Mouse (Mus musculus): Measurements from ENCODE around the gene Fcrlb. TPM values are rescaled to one million over a fixed set of nuclear protein-coding genes. Genes with fewer than 3 reads are reported as not detected.
"Not testable (repeated sequence)": the region's sequence is repeated elsewhere in the genome, so short reads cannot be mapped to it uniquely, and the experiment has no call there.

The Fcrlb gene
- 0.16 and 0.23 TPM in 2 replicates for polyA plus RNA-seq (2012; rRNA removed)

GRCm38 (mm10) chr1:170912891-170913615 is at the start of gene Fcrlb:
TSS of gene Fcrlb (minus strand) at chr1:170912941.
- H3K27ac ChIP-seq (ENCODE audit: control insufficient read depth, insufficient read depth, low read depth, low read length) = no peak within 1 kb of the TSS
- no peaks in the 10 kb centered on the region for H3K36me3 ChIP-seq (ENCODE audit: control insufficient read depth, insufficient read depth, low read length)
- H3K4me3 ChIP-seq (ENCODE audit: control insufficient read depth, low read depth, low read length) = no peak within 1 kb of the TSS
- H3K4me1 ChIP-seq (ENCODE audit: control insufficient read depth, insufficient read depth, low read length) = peaks cover 8% of the 10 kb centered on the region
- TF ChIP-seq CTCF (IDR thresholded peaks at IDR 0.05; ENCODE audit: control insufficient read depth, insufficient read depth, insufficient replicate concordance, low read depth, low read length) = no peak
- no peak for TF ChIP-seq POLR2A (IDR thresholded peaks at IDR 0.05; ENCODE audit: control insufficient read depth, low read depth, low read length)
- no peaks in the 10 kb centered on the region for H3K27me3 ChIP-seq (ENCODE audit: control insufficient read depth, insufficient read depth, low read length)

- Histone ChIP-seq H3K4me3 (ENCODE audit: control insufficient read depth, low read depth, low read length) (no peak overlapping the region), H3K27me3 (ENCODE audit: control insufficient read depth, insufficient read depth, low read length) (no peaks in the 10 kb centered on the region), H3K27ac (ENCODE audit: control insufficient read depth, insufficient read depth, low read depth, low read length) (no peak overlapping the region), H3K4me1 (ENCODE audit: control insufficient read depth, insufficient read depth, low read length) (no peaks in the 10 kb centered on the region; the same call in 1 of the 2 replicates), H3K36me3 (ENCODE audit: control insufficient read depth, insufficient read depth, low read length) (no peaks in the 10 kb centered on the region)
- no peak for TF ChIP-seq POLR2A (IDR thresholded peaks at IDR 0.05; ENCODE audit: control insufficient read depth, low read depth, low read length)
- TF ChIP-seq CTCF (IDR thresholded peaks at IDR 0.05; ENCODE audit: control insufficient read depth, insufficient read depth, insufficient replicate concordance, low read depth, low read length) = no peak
Measured at GRCm38 (mm10) chr1:170962301-170962700, 49.6 kb upstream of the Fcrlb start.

GRCm38 (mm10) chr1:170961101-170961500 is 48.4 kb upstream of the Fcrlb start:
- Histone ChIP-seq H3K4me3 (ENCODE audit: control insufficient read depth, low read depth, low read length) (no peak overlapping the region), H3K27ac (ENCODE audit: control insufficient read depth, insufficient read depth, low read depth, low read length) (no peak overlapping the region), H3K36me3 (ENCODE audit: control insufficient read depth, insufficient read depth, low read length) (no peaks in the 10 kb centered on the region), H3K4me1 (ENCODE audit: control insufficient read depth, insufficient read depth, low read length) (no peaks in the 10 kb centered on the region; the same call in 1 of the 2 replicates), H3K27me3 (ENCODE audit: control insufficient read depth, insufficient read depth, low read length) (no peaks in the 10 kb centered on the region)
- TF ChIP-seq CTCF (IDR thresholded peaks at IDR 0.05; ENCODE audit: control insufficient read depth, insufficient read depth, insufficient replicate concordance, low read depth, low read length) (no peak), POLR2A (IDR thresholded peaks at IDR 0.05; ENCODE audit: control insufficient read depth, low read depth, low read length) (no peak)

GRCm38 (mm10) chr1:170959791-170960190 is 47.0 kb upstream of the Fcrlb start:
- no peaks in the 10 kb centered on the region for H3K27me3 ChIP-seq (ENCODE audit: control insufficient read depth, insufficient read depth, low read length)
- H3K4me1 ChIP-seq (ENCODE audit: control insufficient read depth, insufficient read depth, low read length) = no peaks in the 10 kb centered on the region; the same call in 1 of the 2 replicates
- no peak overlapping the region for H3K4me3 ChIP-seq (ENCODE audit: control insufficient read depth, low read depth, low read length)
- no peak overlapping the region; the same call in 1 of the 2 replicates for H3K27ac ChIP-seq (ENCODE audit: control insufficient read depth, insufficient read depth, low read depth, low read length)
- TF ChIP-seq CTCF (IDR thresholded peaks at IDR 0.05; ENCODE audit: control insufficient read depth, insufficient read depth, insufficient replicate concordance, low read depth, low read length) = no peak
- no peak for TF ChIP-seq POLR2A (IDR thresholded peaks at IDR 0.05; ENCODE audit: control insufficient read depth, low read depth, low read length)
- H3K36me3 ChIP-seq (ENCODE audit: control insufficient read depth, insufficient read depth, low read length) = no peaks in the 10 kb centered on the region

GRCm38 (mm10) chr1:170958225-170958624 is 45.5 kb upstream of the Fcrlb start:
- Histone ChIP-seq H3K27ac (ENCODE audit: control insufficient read depth, insufficient read depth, low read depth, low read length) (no peak overlapping the region), H3K4me3 (ENCODE audit: control insufficient read depth, low read depth, low read length) (no peak overlapping the region), H3K36me3 (ENCODE audit: control insufficient read depth, insufficient read depth, low read length) (no peaks in the 10 kb centered on the region), H3K27me3 (ENCODE audit: control insufficient read depth, insufficient read depth, low read length) (no peaks in the 10 kb centered on the region), H3K4me1 (ENCODE audit: control insufficient read depth, insufficient read depth, low read length) (no peaks in the 10 kb centered on the region; the same call in 1 of the 2 replicates)
- TF ChIP-seq CTCF (IDR thresholded peaks at IDR 0.05; ENCODE audit: control insufficient read depth, insufficient read depth, insufficient replicate concordance, low read depth, low read length) (no peak), POLR2A (IDR thresholded peaks at IDR 0.05; ENCODE audit: control insufficient read depth, low read depth, low read length) (no peak)

GRCm38 (mm10) chr1:170953192-170953591 is 40.5 kb upstream of the Fcrlb start:
- H3K36me3 ChIP-seq (ENCODE audit: control insufficient read depth, insufficient read depth, low read length) = no peaks in the 10 kb centered on the region
- H3K27me3 ChIP-seq (ENCODE audit: control insufficient read depth, insufficient read depth, low read length) = no peaks in the 10 kb centered on the region
- H3K4me3 ChIP-seq (ENCODE audit: control insufficient read depth, low read depth, low read length) = no peak overlapping the region
- H3K27ac ChIP-seq (ENCODE audit: control insufficient read depth, insufficient read depth, low read depth, low read length) = no peak overlapping the region
- no peaks in the 10 kb centered on the region for H3K4me1 ChIP-seq (ENCODE audit: control insufficient read depth, insufficient read depth, low read length)
- TF ChIP-seq POLR2A (IDR thresholded peaks at IDR 0.05; ENCODE audit: control insufficient read depth, low read depth, low read length) = no peak
- no peak for TF ChIP-seq CTCF (IDR thresholded peaks at IDR 0.05; ENCODE audit: control insufficient read depth, insufficient read depth, insufficient replicate concordance, low read depth, low read length)

GRCm38 (mm10) chr1:170950772-170951171 is 38.0 kb upstream of the Fcrlb start:
- Histone ChIP-seq H3K4me3 (ENCODE audit: control insufficient read depth, low read depth, low read length) (no peak overlapping the region), H3K4me1 (ENCODE audit: control insufficient read depth, insufficient read depth, low read length) (no peaks in the 10 kb centered on the region), H3K27me3 (ENCODE audit: control insufficient read depth, insufficient read depth, low read length) (no peaks in the 10 kb centered on the region), H3K27ac (ENCODE audit: control insufficient read depth, insufficient read depth, low read depth, low read length) (no peak overlapping the region), H3K36me3 (ENCODE audit: control insufficient read depth, insufficient read depth, low read length) (no peaks in the 10 kb centered on the region)
- TF ChIP-seq POLR2A (IDR thresholded peaks at IDR 0.05; ENCODE audit: control insufficient read depth, low read depth, low read length) = no peak
- TF ChIP-seq CTCF (IDR thresholded peaks at IDR 0.05; ENCODE audit: control insufficient read depth, insufficient read depth, insufficient replicate concordance, low read depth, low read length) = no peak

DNA sequence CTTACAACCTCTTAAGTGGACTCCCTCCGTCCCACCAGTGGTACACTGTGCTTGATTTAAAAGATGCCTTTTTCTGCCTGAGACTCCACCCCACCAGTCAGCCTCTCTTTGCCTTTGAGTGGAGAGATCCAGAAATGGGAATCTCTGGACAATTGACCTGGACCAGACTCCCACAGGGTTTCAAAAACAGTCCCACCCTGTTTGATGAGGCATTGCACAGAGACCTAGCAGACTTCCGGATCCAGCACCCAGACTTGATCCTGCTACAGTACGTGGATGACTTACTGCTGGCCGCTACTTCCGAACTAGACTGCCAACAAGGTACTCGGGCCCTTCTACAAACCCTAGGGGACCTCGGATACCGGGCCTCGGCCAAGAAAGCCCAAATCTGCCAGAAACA is 32.2 kb upstream of the Fcrlb start:
- H3K4me1 ChIP-seq (ENCODE audit: control insufficient read depth, insufficient read depth, low read length); H3K4me3 ChIP-seq (ENCODE audit: control insufficient read depth, low read depth, low read length); H3K27ac ChIP-seq (ENCODE audit: control insufficient read depth, insufficient read depth, low read depth, low read length); H3K36me3 ChIP-seq (ENCODE audit: control insufficient read depth, insufficient read depth, low read length); H3K27me3 ChIP-seq (ENCODE audit: control insufficient read depth, insufficient read depth, low read length): not testable (repeated sequence)

DNA sequence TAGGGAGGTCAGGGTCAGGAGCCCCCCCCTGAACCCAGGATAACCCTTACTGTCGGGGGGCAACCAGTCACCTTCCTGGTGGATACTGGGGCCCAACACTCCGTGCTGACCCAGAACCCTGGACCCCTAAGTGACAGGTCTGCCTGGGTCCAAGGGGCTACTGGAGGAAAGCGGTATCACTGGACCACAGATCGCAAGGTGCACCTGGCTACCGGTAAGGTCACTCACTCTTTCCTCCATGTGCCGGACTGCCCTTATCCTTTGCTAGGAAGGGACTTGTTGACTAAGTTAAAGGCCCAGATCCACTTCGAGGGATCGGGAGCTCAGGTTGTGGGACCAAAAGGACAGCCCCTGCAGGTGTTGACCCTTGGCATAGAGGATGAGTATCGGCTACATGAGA is 31.4 kb upstream of the Fcrlb start:
- not testable (repeated sequence) for H3K4me1 ChIP-seq (ENCODE audit: control insufficient read depth, insufficient read depth, low read length); H3K27me3 ChIP-seq (ENCODE audit: control insufficient read depth, insufficient read depth, low read length); H3K4me3 ChIP-seq (ENCODE audit: control insufficient read depth, low read depth, low read length); H3K36me3 ChIP-seq (ENCODE audit: control insufficient read depth, insufficient read depth, low read length); H3K27ac ChIP-seq (ENCODE audit: control insufficient read depth, insufficient read depth, low read depth, low read length)

Measured in testis, adult 2 months (tissue).